Mouse (Mus musculus) ES-E14 (cell line): ENCODE measurements at regions not wholly inside any gene's neighbourhood (a gene's known extent, or its start where the extent isn't known, plus 50 kb on each side); places are given as distances from the start of the nearest gene placed in this dataset.

Experiments
- CHD2 ChIP-seq: IDR thresholded peaks from 2 replicates; pipeline ENCODE4 v1.6.1; 2014; ENCODE audit warnings: mild to moderate bottlenecking, low read depth, low read length, inconsistent platforms
- ZC3H11A ChIP-seq: IDR thresholded peaks from 2 replicates; pipeline ENCODE4 v1.6.1; 2012; ENCODE audit warnings: low read depth, mild to moderate bottlenecking, inconsistent platforms, low read length, borderline replicate concordance
- ZNF384 ChIP-seq: IDR thresholded peaks from 2 replicates; pipeline ENCODE4 v1.6.1; 2012; ENCODE audit warnings: low read depth, low read length, inconsistent platforms

DNA sequence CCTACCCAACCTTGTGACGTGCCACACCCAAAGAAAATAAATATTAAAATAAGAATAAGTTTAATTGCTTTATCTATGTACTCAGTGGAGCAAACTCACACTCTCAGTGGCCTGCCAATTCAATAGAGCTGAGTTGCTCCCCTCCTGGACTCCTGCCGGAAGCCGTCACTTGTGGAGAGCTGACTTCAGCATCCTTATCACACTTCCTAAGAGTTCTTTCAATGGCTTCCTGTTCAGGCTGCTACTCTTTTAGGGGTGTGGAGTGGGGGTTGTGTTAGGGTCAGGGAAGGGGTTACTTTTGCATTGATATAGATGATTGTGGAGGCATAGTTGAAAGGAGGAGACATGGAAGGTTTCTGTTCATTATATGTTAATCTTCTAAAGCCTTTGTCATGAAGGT lies 147.7 kb downstream of the Dusp6 start:
- no peak for TF ChIP-seq CHD2
- TF ChIP-seq ZNF384 = no peak
- no peak for TF ChIP-seq ZC3H11A
